Mouse (Mus musculus) liver, adult 2 months (tissue): ENCODE data around the gene Nfasc. TPM values are rescaled to one million over a fixed set of nuclear protein-coding genes. Genes with fewer than 3 reads are reported as not detected.

ENCODE experiments used
- DNase-seq: peaks from one replicate; pipeline ENCODE4 v3.0.0-alpha.2; 2011; ENCODE audit warnings: low read depth, low spot score; ENCODE audit errors: extremely low read depth
- H3K27ac ChIP-seq: fragments of 200-500 bp; replicated peaks from 2 replicates; pipeline ENCODE4 v1.5.1; 2012; ENCODE audit warnings: low read depth, mild to moderate bottlenecking, control low read depth, inconsistent platforms, low read length; ENCODE audit not compliant: insufficient read depth
- H3K27me3 ChIP-seq: fragments of 200-500 bp; 2 replicates; pipeline ENCODE4 v1.6.1; 2012; ENCODE audit warnings: mild to moderate bottlenecking, moderate library complexity, low read length, inconsistent platforms; ENCODE audit not compliant: control insufficient read depth, insufficient read depth
- H3K36me3 ChIP-seq: fragments of 200-500 bp; 2 replicates; pipeline ENCODE4 v1.6.1; 2012; ENCODE audit warnings: low read length, inconsistent platforms; ENCODE audit not compliant: control insufficient read depth, insufficient read depth
- H3K4me1 ChIP-seq: fragments of 200-500 bp; 2 replicates; pipeline ENCODE4 v1.6.1; 2011; ENCODE audit warnings: low read length; ENCODE audit not compliant: control insufficient read depth, insufficient read depth
- H3K4me3 ChIP-seq: fragments of 200-500 bp; 2 replicates; pipeline ENCODE4 v1.5.1; 2011; ENCODE audit warnings: low read depth, mild to moderate bottlenecking, control low read depth, low read length, moderate library complexity; ENCODE audit not compliant: insufficient read depth
- H3K79me2 ChIP-seq: fragments of 200-500 bp; 2 replicates; pipeline ENCODE4 v1.6.1; 2012; ENCODE audit warnings: inconsistent platforms, mild to moderate bottlenecking, low read length, moderate library complexity; ENCODE audit not compliant: control insufficient read depth, insufficient read depth
- H3K9ac ChIP-seq: fragments of 200-500 bp; 2 replicates; pipeline ENCODE4 v1.6.1; 2012; ENCODE audit warnings: low read depth, mild to moderate bottlenecking, control low read depth, inconsistent platforms, low read length
- CTCF ChIP-seq: fragments of 200-500 bp; IDR thresholded peaks from 2 replicates; pipeline ENCODE4 v1.5.1; 2011; ENCODE audit warnings: low read depth, low read length, control low read depth
- POLR2A ChIP-seq: fragments of 200-500 bp; IDR thresholded peaks from 2 replicates; pipeline ENCODE4 v1.6.1; 2011; ENCODE audit warnings: low read length, control low read depth; ENCODE audit not compliant: insufficient read depth; ENCODE audit errors: extremely low read depth
- WGBS: fragments of 180-500 bp; shearing (Covaris S2); methylation state at CpG from one replicate; pipeline ENCODE4 v1.1.7; 2018; 5-methylcytosine and 5-hydroxymethylcytosine counted together
- polyA plus RNA-seq: library from polyadenylated mRNA; depleted of rRNA; stranded (reverse); fragments of >200 nt; gene quantifications from 2 replicates; pipeline ENCODE4 v1.2.3, GENCODE M21; 2012
- total RNA-seq: library from RNA; depleted of rRNA; stranded (reverse); fragments of >200 nt; gene quantifications from 2 replicates; pipeline ENCODE4 v1.2.3, GENCODE M21; 2014

Nfasc gene
- total and polyA plus RNA-seq, 2 experiments: 0.09 to 0.11 TPM

DNA sequence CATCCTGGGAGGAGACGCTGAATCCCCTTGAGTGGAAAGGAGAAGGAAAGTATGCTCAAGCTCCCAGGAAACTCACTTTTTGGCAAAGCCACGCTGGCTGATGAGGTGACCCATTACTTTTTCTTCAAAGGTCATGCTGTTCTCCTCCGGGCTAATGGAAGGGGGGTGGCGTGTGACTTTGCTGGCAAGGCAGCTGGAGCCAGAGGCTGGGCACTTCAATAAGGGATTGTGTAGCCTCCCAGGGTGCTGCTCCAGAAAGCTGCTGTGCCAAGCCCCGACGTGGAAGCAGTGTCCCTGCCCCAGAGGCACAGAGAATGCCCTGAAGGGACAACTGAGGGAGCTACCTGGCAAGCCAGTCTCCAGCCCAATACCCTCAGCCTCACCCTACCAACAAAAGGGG is 101.3 kb downstream of the Nfasc start:
- Histone ChIP-seq H3K9ac (no peak overlapping the region), H3K4me3 (no peak overlapping the region), H3K27me3 (no peaks in the 10 kb centered on the region), H3K27ac (no peak overlapping the region), H3K79me2 (no peaks in the 10 kb centered on the region), H3K4me1 (no peaks in the 10 kb centered on the region), H3K36me3 (no peaks in the 10 kb centered on the region)
- WGBS: 82% methylated on average over 6 of the region's 6 CpGs
- TF ChIP-seq CTCF (no peak), POLR2A (no peak)
- no peak for DNase-seq

DNA sequence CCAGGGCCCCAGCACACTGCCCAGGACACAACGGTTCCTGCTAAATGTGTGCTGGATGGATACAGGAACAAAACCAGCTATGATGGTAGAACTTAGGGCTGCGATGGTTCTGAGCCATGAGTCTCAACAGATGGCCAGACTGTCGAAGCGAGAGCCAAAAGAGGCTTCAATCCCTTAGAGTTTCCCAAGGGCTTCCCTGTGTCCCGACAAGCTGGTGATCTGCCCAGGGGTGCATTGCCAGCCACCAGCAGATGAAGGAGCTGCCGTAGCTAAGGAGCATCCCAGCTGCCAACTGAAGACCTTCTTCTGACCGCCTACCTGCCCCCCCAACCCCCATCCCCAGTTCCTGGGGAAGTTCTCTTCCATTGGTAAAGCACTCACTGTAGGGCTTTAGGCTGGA is 104.3 kb downstream of the Nfasc start:
- DNase-seq: no peak
- Histone ChIP-seq H3K4me3 (no peak overlapping the region), H3K79me2 (no peaks in the 10 kb centered on the region), H3K4me1 (no peaks in the 10 kb centered on the region), H3K27me3 (no peaks in the 10 kb centered on the region), H3K9ac (no peak overlapping the region), H3K36me3 (no peaks in the 10 kb centered on the region), H3K27ac (no peak overlapping the region)
- TF ChIP-seq POLR2A (no peak), CTCF (no peak)
- 87% methylated on average over 7 of the region's 7 CpGs for whole genome bisulfite sequencing

GRCm38 (mm10) chr1:132629611-132630370 is 111.8 kb downstream of the Nfasc start:
- Histone ChIP-seq H3K4me1 (no peaks in the 10 kb centered on the region), H3K9ac (no peak overlapping the region), H3K79me2 (no peaks in the 10 kb centered on the region), H3K27ac (no peak overlapping the region), H3K27me3 (no peaks in the 10 kb centered on the region), H3K36me3 (no peaks in the 10 kb centered on the region), H3K4me3 (no peak overlapping the region)
- 67% methylated on average over 5 of the region's 5 CpGs for WGBS
- TF ChIP-seq CTCF (no peak), POLR2A (no peak)
- no peak for DNase-seq

- Histone ChIP-seq H3K9ac (no peak overlapping the region), H3K36me3 (no peaks in the 10 kb centered on the region), H3K27ac (no peak overlapping the region), H3K4me1 (no peaks in the 10 kb centered on the region), H3K4me3 (no peak overlapping the region), H3K79me2 (no peaks in the 10 kb centered on the region), H3K27me3 (no peaks in the 10 kb centered on the region)
- no peak for TF ChIP-seq CTCF
- no peak for TF ChIP-seq POLR2A
- WGBS: 73% methylated on average over 3 of the region's 3 CpGs
- DNase-seq: no peak
These were observed 113.0 kb downstream of the Nfasc start for GRCm38 (mm10) chr1:132628599-132628998.

- Histone ChIP-seq H3K9ac (no peak overlapping the region), H3K4me1 (no peaks in the 10 kb centered on the region), H3K79me2 (no peaks in the 10 kb centered on the region), H3K4me3 (no peak overlapping the region), H3K27me3 (no peaks in the 10 kb centered on the region), H3K36me3 (no peaks in the 10 kb centered on the region), H3K27ac (no peak overlapping the region)
- no peak for DNase-seq
- TF ChIP-seq CTCF (no peak), POLR2A (no peak)
- whole genome bisulfite sequencing: 94% methylated on average over 8 of the region's 8 CpGs
These were observed 113.4 kb downstream of the Nfasc start for GRCm38 (mm10) chr1:132628183-132628582.

GRCm38 (mm10) chr1:132626125-132626756 is 115.4 kb downstream of the Nfasc start:
- 73% methylated on average over 7 of the region's 7 CpGs for WGBS
- TF ChIP-seq CTCF: no peak
- TF ChIP-seq POLR2A: no peak
- H3K36me3 ChIP-seq: no peaks in the 10 kb centered on the region

More at GRCm38 (mm10) chr1:132626125-132626756, 115.4 kb downstream of the Nfasc start:
- H3K27ac ChIP-seq: no peak overlapping the region
- no peak overlapping the region for H3K4me3 ChIP-seq
- H3K79me2 ChIP-seq: no peaks in the 10 kb centered on the region
- H3K27me3 ChIP-seq: no peaks in the 10 kb centered on the region
- no peaks in the 10 kb centered on the region for H3K4me1 ChIP-seq
- DNase-seq: no peak
- H3K9ac ChIP-seq: no peak overlapping the region
